Mouse (Mus musculus): ENCODE measurements around the gene Adamts14.

GRCm38 (mm10) chr10:61308706-61309320 lies 35.6 kb upstream of the Adamts14 start:
- no peak for TF ChIP-seq CTCF (IDR thresholded peaks at IDR 0.05; ENCODE audit: low read depth)
- no peak for TF ChIP-seq EP300 (optimal IDR thresholded peaks at IDR 0.05)

Measured in stomach, postnatal 0 days (tissue).